Mouse (Mus musculus): ENCODE data around the gene Zbtb16.

Gene Zbtb16

DNA sequence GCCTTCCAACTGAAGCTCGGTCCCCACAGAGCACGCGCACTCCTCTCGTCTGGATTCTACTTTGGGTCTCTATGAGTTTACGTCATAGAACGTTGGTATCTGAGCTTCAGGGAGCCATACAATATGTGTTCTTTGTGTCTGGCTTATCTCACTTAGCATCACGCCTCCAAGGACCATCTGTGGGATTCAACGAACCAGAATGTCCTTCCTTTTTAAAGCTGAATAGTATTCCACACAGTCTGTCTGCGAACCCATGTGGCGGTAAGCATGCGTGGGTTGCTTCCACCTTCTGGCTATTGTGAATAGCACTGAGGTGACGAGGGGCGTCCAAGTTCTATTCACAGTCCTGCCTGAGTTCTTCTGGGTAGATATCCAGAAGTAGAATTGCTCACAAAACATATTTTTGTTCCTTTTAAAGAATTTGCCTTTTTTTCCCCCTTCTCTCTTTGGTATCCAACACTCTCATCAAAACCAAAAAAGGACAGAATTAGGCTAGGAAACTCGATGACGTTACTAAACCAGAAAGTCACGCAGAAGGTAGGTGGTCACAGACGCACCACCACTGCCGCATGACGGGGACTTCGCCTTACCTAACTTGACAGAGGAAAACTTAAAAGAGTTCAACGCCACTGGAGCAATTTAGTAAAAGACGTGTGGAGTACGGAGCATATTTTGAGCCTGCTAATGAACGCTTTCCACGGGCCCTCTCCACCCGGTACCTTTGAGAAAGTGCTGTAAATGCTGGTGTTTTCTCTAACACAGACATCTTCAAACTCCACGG is 32.4 kb downstream of the Zbtb16 start:
- peak; percentile 57 for DNase-seq (ENCODE audit: low spot score)

DNA sequence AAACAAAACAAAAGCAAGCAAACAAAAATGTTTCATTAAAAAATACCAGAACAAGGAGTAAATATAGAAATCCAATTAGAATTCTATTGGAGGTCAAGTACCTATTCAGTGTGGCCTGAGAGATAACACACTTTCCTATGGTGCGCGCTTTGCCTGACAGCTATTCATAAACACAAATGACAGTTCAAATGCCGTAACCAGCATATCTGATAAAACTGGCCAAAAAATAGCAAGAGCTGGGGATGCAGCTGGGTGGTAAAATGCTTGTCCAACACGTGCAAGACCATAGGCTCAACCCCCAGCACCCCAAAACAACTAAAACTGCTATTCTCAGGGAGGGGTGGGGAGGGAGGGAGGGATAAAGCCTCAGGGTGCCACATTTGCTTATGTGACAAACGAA is 33.6 kb downstream of the Zbtb16 start:
- no peak for DNase-seq (ENCODE audit: low spot score)

DNA sequence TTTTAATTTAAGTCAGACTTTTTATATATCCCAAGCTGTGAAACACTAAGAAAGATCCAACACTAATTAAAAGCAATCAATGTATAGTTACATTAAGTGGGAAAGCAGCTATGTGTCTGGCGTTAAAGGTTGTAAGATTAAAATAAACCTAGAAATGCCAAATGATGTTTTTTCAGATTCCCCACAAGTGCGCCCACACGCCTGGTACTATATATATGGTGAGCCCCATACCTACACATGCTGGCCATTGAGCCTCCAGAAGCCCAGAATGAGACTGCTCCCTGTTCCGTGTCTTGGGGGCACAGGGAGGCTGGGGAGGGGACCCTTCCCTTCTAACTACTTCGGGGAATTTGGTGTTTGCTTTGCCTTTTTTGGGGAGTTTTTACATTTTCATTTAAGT is 34.7 kb downstream of the Zbtb16 start:
- no peak for DNase-seq (ENCODE audit: low spot score)

DNA sequence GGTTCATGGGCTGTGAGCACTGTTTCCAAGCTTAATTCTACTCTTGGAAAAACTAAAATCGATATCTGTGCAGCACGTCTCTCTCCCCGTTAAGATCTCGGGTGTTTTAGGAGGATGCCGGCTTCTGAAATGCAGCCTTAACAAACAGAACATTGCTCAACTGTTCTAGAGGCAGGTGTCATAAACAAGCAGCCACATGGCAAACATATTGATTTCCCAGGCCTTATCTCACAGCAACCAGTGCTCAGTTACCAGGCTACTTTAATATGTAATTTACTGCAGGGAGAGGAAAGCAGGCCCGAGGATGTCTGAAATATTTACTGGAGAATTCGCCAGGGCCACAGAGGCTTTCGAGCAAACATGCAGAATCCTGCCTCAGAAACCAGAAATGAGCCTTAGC is 35.4 kb downstream of the Zbtb16 start:
- DNase-seq (ENCODE audit: low spot score): no peak

DNA sequence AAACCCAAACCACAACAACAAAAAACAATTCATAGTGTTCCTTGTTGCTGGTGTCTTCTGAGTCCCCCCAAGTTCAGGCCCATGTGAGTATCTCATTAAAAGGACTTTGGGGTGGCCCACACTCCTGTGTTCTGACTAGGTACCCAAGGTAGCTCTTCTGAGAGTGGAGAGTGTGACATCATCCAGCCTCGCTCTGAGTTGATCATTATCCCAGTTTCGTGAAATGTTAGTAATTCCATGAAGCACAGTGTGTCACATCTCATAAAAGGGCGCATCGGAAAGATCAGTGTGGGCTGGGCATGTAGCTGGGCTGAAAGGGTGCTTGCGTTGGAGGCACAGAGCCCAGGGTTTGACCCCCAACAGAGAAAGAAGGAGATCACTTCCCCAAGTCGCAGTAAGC is 38.0 kb downstream of the Zbtb16 start:
- no peak for DNase-seq (ENCODE audit: low spot score)

DNA sequence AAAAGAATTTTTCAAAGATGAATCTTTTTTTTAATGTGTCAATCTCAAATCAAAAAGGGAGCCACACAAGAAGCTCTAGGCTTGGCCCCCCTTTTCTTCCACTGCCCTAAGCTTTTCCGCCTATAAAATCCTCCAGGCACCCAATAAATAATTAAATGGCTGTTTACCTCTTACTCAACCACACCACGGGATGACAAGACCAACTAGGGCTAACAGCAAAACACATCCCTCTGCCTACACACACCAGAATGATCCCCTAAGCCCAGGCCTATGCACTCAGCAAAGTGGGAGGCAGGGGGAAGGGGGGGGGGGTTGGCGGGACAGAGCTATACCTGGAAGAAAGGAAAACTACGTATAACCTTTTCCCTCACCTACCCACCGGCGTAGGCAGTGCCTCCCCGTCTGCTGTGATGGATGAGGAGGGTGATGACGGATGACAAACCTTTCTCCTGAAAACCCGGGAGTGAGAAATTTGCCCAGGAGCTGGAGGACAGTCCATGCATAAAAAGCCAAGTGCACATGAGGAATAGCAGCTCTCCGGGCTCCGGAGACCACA is 39.7 kb downstream of the Zbtb16 start:
- DNase-seq (ENCODE audit: low spot score): no peak

DNA sequence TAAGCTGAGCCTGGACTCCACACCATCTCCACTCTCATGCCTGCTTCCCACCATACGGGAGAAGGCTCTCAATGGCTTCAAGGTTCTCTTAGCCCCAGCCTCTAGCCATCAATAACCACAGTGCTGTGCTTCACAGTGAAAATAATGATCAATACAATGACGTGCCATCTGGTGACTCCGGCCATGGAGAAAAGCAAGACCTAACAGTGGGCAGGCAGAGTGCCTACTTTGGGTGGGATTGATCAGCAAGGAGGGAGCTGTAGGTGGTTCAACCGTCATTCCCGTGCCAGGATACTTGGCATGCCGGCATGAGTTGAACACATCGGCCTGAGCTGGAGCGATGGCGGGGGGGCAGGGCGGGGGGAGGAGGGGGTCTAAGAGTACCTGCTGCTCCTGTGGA is 40.3 kb downstream of the Zbtb16 start:
- DNase-seq (ENCODE audit: low spot score): no peak

DNA sequence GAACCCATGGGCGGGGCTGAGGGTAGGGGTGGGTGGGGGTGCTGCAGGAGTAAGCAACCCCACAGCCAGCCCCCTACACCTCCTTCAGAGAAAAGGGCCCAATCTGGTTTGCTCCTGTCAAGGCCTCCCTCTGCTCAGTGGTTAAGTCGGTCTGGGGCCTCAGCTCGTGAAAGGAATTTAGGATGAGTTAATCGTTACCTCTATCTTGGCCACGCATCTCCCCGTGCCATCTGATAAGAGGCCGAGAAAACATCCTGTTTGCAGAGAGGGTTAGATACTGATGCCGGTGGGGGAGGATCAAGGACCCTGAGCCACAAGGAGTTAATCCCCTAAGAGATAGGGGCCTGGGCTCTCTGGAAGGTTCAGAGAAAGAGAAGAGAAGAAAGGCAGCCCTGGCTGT is 40.9 kb downstream of the Zbtb16 start:
- no peak for DNase-seq (ENCODE audit: low spot score)

DNA sequence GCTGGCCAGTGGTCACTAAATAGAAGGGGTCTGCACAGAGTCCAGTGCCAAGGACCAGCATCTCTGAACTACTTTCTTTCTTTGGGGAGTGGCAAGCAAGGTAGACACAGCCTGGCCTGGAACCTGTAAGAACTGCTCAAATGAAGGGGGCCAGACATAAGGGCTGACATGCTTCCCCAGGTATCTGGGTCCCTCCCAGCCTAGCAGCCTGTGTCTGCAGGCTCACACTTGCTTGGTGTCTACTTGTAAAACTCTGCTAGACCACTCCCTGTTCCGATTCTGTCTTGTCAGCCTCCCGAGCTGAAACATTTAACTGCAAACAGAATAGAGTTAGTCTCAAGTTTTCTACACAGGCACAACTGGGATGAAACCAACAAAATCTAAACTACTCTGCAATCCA is 41.6 kb downstream of the Zbtb16 start:
- DNase-seq (ENCODE audit: low spot score): no peak

DNA sequence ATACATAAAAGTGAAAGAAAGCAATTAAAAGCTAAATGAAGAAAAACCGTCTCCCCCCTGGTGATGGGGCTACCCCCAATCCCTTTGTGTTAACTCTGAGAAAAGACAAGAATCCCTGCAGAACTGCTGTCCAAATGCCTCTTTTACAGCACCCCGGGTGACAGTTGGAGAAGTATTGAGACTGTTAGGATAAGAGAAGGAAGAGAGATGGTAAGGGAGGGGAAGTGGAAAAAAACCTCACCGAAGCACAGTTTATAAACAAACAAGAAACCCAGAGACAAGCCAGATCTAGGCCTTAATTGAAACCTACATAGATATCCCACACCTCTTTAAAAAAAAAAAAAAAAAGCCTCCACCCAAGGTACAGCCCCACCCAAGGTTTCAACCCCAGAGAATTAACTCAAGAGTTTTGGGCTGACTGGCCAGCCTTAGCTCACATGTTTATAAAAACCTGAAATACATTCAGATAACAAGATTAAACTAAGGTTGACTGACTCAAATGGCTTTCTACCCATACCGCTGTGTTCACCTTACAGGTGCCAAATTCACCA is 42.3 kb downstream of the Zbtb16 start:
- DNase-seq (ENCODE audit: low spot score): no peak

DNA sequence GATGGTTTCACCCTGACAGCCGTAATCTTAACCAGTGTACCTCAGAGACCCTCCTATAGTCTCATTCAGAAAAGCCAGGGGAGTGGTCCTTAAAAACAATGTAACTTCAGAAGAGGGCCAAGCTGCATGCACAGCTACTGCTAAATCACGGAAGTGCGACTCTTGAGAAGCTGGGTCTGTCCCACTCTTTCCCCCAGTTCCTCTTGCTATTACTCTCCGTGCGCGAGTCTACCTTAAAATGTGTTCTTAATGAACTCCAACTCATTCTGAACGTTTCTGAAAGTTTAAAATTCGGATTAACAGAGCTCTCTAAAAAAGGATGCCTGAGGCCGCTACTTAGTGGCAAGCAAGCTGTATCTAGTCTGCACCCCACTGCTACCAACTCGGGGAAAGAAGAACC is 45.4 kb downstream of the Zbtb16 start:
- no peak for DNase-seq (ENCODE audit: low spot score)

DNA sequence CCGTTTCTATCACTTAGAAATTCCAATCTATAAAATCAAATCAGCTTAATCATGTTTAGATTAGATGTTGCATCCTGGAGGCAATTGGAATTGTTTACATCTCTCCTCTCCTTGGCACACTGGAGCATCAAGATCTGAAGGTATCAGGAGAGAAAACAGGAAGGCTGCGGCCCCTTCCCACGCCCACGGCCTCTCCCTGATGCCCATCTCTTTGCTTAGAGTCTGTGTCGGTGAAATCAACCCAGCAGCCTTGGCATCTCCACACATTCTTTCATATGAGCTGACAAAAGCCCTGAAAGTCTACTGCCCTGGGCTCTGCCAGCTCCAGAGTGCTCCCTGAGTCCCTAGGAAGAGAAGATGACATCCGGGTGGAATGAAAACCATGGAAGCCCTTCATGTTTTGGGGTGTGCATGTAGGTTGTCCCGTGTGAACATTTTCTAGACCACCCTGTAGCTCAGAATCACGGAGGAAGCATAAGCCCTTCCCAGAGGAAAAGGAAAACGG is 48.1 kb downstream of the Zbtb16 start:
- DNase-seq (ENCODE audit: low spot score): no peak

DNA sequence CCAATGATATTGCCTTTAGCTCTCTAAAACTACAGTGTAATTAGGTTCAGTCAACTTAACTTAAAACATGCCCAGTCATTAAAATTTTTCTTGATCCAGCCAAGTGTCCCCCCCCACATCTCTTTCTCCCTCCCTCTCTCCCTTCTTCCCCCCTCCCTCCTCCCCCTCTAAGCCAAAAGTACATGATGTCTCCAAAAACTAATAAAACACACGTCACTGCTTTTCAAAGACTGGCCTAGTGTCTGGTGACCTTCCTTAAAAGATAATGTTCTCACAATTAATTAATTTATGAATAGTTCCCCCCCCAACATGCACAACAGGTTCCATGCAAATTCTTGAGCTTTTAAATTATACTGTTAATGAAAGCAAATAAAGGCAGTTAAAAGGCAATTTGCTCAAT is 48.7 kb downstream of the Zbtb16 start:
- DNase-seq (ENCODE audit: low spot score): no peak

DNA sequence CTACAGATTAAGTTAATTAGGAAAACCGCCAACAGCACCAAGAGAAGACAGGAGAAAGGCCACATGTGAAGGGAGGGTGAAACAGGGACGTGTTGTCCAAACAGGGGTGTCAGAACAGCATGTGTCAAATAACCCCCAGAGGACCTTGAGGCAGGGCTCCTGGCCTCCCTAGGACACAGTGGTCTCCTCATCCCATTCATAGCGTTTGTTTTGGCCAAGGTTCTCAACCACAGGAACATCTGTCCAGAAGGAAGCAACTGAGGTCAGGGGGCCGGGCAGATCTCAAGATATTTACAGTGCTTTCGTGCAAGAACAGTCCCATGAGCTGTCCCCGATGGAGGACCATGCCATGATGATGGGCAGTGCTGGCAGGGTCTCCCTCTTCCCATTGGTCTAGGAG is 49.2 kb downstream of the Zbtb16 start:
- no peak for DNase-seq (ENCODE audit: low spot score)

DNA sequence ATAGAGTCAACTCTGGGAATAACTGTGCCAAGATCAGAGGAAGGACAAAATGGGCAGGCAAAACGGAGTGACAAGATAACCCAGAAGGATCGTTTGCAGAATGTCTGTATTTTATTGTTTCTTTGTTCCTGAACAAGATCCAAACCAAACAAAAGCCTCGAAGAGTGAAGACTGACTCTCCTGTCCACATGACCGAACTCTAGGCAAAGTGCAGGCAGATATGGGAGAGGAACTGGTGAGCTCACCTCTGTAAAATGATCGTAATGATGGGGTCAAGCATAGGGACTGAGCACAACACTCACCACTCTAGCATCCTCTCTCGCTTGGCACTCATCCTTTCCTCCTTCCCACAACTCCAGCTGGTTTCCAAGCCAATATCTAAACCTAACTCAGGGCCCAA is 51.1 kb downstream of the Zbtb16 start:
- no peak for DNase-seq (ENCODE audit: low spot score)

DNA sequence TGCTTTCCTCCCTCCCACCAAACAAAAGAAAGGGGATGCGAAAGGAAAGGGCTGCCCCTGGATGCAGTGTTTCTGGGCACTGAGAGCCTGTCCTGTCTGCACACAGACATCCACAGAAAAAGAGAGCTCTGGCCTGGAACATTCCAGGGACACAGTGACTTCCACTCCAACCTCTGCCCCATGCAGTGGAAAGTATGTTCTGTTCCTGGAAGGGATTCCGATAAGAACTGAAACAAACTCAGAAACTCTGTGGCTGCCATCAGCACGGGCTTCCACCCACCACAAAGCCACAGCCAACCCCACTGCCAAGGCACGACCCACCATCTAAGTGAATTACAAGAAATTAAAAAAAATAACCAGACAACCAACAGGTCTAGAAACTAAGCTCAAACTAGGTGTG is 52.7 kb downstream of the Zbtb16 start:
- DNase-seq (ENCODE audit: low spot score): no peak

DNA sequence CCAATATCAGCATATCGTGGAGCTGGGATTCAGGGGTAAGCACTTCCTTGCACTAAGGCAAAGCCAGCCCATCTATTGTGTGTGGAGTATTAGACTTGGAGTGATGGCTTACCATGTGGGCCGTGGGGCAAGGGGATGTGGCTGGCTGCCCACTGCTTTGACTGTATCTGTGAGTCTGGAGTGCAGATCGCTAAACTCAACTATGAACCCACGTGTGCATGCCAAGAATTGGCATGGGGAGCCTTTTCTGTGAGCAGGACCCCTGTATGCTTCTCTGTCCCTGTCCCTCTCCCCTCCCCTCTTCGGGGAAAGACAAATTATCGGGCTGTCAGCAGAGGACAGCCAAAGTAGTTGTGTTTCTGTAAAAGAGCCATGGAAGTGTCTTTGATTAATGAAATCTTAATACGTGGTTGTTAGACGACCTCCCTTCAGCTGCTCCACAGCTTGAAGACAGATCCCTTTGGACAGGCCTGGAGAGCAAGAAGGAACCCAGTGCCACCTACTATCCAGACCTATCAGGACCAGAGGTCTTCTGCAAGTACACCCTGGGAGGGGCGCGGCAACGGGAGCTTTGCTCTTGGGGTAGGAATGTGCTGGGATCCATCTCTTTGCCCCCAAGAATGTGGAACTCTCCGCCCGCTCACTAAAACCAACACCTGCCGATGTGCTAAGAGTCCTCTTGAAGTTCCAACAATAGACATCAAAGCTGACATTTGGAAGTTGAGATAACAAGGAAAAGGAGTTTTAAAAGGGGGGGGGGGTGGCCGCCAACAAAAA is 53.5 kb downstream of the Zbtb16 start:
- no peak for DNase-seq (ENCODE audit: low spot score)

DNA sequence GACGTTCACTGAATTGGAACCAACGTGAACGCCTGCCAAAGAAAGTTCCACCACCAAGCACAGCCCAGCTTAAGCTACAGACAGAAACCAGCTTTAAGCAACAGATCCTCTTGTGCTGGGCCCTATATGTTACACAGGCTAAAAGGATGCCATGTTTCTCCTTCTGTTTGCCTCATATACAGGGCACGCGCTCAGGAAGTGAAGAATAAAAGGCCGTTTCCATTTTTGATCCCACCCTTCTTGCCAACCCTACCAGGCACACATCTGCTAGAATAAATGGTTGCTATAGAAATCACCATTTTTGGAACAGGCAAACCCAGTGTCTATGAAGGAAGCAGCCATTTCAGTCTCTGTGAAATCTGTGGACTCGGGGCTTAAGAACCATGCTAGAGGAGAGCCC is 59.8 kb downstream of the Zbtb16 start:
- DNase-seq (ENCODE audit: low spot score): no peak

DNA sequence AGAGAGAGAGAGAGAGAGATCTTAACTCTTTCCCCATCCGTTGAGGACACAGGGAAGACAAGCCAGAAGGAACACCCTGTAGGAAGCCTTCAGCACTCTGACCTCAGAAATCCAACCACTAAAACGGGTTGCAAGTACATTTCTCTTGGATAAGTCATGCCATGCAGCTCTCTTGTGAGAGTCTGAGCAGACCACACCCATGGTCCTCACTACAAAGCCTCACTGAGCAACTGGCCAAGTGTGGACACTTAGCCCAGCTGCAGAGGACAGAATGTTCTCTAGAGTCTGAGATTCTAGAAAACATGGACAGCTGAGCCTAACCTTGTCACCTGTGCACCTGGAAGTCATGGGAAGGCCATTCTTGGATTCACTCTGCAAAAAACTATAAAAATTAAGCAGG is 60.5 kb downstream of the Zbtb16 start:
- no peak for DNase-seq (ENCODE audit: low spot score)

DNA sequence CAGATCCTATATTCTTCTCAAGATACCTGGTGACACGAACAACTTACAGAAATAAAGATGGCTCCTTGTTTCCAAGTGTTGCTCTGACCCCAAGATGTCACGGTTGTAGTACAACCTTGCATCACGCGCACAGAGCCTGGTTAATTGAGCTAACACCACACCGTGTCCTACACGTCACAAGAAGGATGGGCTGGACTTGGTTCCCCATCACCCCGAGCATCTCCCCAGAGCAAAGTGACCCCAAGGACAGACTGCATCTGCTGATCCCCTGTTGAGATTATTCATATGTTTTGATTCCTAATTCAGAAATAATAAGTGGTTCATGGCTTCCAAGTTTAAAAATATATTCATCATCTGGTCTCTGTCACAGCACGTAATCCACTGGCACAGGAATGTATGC is 62.3 kb downstream of the Zbtb16 start:
- no peak for DNase-seq (ENCODE audit: low spot score)

DNA sequence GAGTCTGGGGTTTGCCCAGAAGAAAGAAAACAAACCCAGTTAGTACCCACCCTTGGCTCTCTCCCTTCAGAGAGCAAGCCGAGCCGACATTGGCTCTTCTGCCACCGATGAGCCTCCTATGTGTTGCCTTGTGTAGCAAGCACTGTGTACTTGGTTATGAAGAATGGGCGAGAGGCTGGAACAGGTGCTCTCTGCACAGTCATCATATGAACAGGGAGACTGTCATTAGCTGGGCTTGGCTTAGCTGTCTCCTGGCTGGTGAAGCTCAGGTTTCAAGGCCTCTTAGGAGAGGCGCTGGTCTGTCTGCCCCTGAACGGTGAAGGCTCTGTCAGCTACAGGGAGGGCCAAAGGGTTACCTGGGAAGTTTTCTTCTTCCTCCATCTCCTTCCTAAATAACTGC is 62.9 kb downstream of the Zbtb16 start:
- DNase-seq (ENCODE audit: low spot score): no peak

DNA sequence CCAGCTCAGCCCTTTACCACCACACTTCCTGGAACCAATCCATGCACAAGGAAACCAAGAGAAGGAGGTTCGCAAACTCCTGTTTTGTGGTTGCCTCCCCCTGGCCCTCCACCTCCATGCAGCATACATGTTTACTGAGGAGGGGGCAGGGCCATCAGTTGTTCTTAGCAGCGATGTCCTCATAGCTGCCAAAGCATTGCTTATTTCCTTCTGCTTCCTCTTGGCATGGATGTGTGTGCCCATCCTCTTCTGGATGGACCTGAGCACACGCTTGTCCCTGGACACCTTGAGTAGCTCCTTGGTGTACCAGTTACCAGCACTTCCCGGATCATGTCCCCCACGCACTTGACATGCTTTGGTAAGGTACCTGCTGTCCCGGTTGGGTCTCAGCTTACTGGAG is 64.5 kb downstream of the Zbtb16 start:
- no peak for DNase-seq (ENCODE audit: low spot score)

DNA sequence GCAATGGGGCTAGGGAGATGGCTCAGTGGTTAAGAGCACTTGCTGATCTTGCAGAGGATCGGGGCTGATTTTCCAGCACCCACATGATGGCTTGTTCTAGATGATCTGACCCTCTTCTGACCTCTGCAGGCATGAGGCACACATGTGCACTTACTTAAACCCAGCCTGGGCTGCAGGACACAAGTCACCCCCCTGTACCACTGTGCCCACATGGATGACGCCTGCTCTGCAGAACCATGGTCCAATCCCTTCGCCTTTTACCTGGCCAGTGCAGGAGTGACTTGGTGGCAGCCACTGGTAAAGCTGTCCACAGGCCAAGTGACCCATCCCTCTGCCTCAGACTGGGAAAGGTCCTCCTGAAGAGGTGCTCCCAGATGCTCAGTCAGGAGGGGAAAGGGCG is 67.1 kb downstream of the Zbtb16 start:
- DNase-seq (ENCODE audit: low spot score): no peak
